In the genomic region with DNA sequence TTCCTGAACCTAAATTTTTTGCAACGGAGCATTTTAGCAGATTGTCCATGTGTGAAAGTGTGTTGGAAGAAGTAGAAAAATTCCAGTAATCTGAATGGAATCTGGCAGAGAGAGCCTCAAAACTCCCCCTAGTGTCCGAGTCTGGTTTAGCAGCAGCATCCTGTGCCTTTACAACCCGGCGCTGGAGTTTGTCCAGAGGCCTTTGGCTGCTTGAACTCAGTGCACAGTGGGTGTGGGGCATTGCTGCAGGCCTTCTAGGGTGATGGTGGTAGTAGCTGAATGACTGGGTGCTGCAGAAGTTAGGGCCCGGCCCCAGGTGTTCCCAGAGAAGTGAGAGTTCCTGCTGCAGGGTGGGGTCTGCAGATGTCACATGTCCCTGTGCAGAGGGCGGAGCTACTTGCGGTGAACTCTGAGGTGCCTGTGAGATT, we compare ENCODE assay signal across 8 mouse cellular contexts.
A peak's percentile ranks its signal among the peaks of the same experiment; 100 is the strongest.
DNase-seq lines count a peak whose midpoint lies in the region; ATAC-seq and TF ChIP-seq lines count a peak whose summit lies in the region.

No protein-coding gene starts in this region.

- peaks cover 14% of the 10 kb centered on the region for H3K27me3 ChIP-seq in forebrain, postnatal 0 days (ENCODE audit: insufficient read depth, low read length)
- peaks cover 14% of the 10 kb centered on the region for H3K27me3 ChIP-seq in forebrain, embryonic 16.5 days (replicated peaks; ENCODE audit: control insufficient read depth, insufficient read depth, low read length)
- H3K27me3 ChIP-seq in MEL (ENCODE audit: control insufficient read depth in 1 of 2, insufficient read depth in 2 of 2, low read length in 2 of 2), result no peaks in the 10 kb centered on the region

- peak; percentile 75 for DNase-seq in forebrain, postnatal 0 days
- peak; percentile 63 for DNase-seq in MEL (ENCODE audit: low read depth, low spot score)
- DNase-seq in cerebellum, adult 18-20 months, result peak; percentile 73 to 74
- peak; percentile 79 for DNase-seq in gastrocnemius, adult 2 months
- peak; percentile 84 for DNase-seq in kidney, postnatal 14 days
- DNase-seq in lung, adult 2 months, result peak; percentile 76
- peak; percentile 53 for DNase-seq in right cerebral cortex, postnatal 25 days

- H3K4me2 ChIP-seq in forebrain, postnatal 0 days (ENCODE audit: low read depth), result no peak overlapping the region
- H3K4me2 ChIP-seq in forebrain, embryonic 16.5 days (ENCODE audit: low read length), result no peak overlapping the region

- TF ChIP-seq RAD21 in MEL (IDR thresholded peaks at IDR 0.05; ENCODE audit: low read depth, low read length), result peak; percentile 6

- 27% methylated on average over 7 of the region's 7 CpGs for WGBS in forebrain, postnatal 0 days
- WGBS in forebrain, embryonic 16.5 days, result 24% methylated on average over 7 of the region's 7 CpGs
- WGBS in lung, adult 2 months, result 21% methylated on average over 7 of the region's 7 CpGs

- H3K36me3 ChIP-seq in forebrain, postnatal 0 days (ENCODE audit: insufficient read depth), result no peaks in the 10 kb centered on the region
- H3K36me3 ChIP-seq in forebrain, embryonic 16.5 days (ENCODE audit: control insufficient read depth, insufficient read depth), result no peaks in the 10 kb centered on the region
- H3K36me3 ChIP-seq in MEL (ENCODE audit: control insufficient read depth in 1 of 2, insufficient read depth in 2 of 2, low read length in 2 of 2), result no peaks in the 10 kb centered on the region

- intact Hi-C loops in gastrocnemius, adult 2 months (cut with DNase I), result loop anchor here (10.0 kb wide), 1 partner anchor 122 kb away; the partner anchor contains the start of gene Mapk8

- no peak overlapping the region for H3K9ac ChIP-seq in forebrain, postnatal 0 days
- H3K9ac ChIP-seq in forebrain, embryonic 16.5 days (replicated peaks; ENCODE audit: low read depth, low read length), result no peak overlapping the region
- H3K9ac ChIP-seq in MEL (ENCODE audit: control insufficient read depth, low read depth, low read length, poor library complexity, severe bottlenecking), result no peak overlapping the region

- H3K9me3 ChIP-seq in forebrain, postnatal 0 days (ENCODE audit: low read length), result no peaks in the 10 kb centered on the region
- no peaks in the 10 kb centered on the region for H3K9me3 ChIP-seq in forebrain, embryonic 16.5 days (ENCODE audit: control insufficient read depth, low read length)
- no peaks in the 10 kb centered on the region for H3K9me3 ChIP-seq in MEL (replicated peaks; ENCODE audit: insufficient read depth, low read length)

- no peaks in the 10 kb centered on the region for H3K4me1 ChIP-seq in forebrain, postnatal 0 days (ENCODE audit: insufficient read depth)
- peaks cover 18% of the 10 kb centered on the region for H3K4me1 ChIP-seq in forebrain, embryonic 16.5 days (replicated peaks; ENCODE audit: control insufficient read depth, insufficient read depth, low read length)
- 0 out of 4 replicates have a peak, but pooled peaks cover 0 to 4% of the 10 kb centered on the region in 2 experiments for H3K4me1 ChIP-seq in MEL (ENCODE audit: control insufficient read depth in 1 of 2, insufficient read depth in 2 of 2, low read length in 2 of 2)
- H3K4me1 ChIP-seq in lung, adult 2 months (ENCODE audit: control insufficient read depth, insufficient read depth, low read length), result peaks cover 9% of the 10 kb centered on the region; the same call in 1 of the 2 replicates

- H3K79me2 ChIP-seq in MEL (ENCODE audit: control insufficient read depth, insufficient read depth, low read length, poor library complexity), result no peaks in the 10 kb centered on the region

- H3K27ac ChIP-seq in forebrain, postnatal 0 days (ENCODE audit: low read depth, low read length), result no peak overlapping the region
- no peak overlapping the region for H3K27ac ChIP-seq in forebrain, embryonic 16.5 days (ENCODE audit: low read length)
- H3K27ac ChIP-seq in MEL (ENCODE audit: control insufficient read depth, low read depth, low read length), result no peak overlapping the region
- H3K27ac ChIP-seq in gastrocnemius, adult 2 months, result no peak overlapping the region

- no peak for TF ChIP-seq EP300 in MEL (IDR thresholded peaks at IDR 0.05; ENCODE audit: low read depth in 1 of 2, low read length in 2 of 2)

- H3K4me3 ChIP-seq in forebrain, postnatal 0 days (ENCODE audit: low read depth, low read length), result no peak overlapping the region
- H3K4me3 ChIP-seq in forebrain, embryonic 16.5 days (replicated peaks; ENCODE audit: low read length), result no peak overlapping the region
- no peak overlapping the region for H3K4me3 ChIP-seq in MEL (ENCODE audit: control insufficient read depth in 1 of 2, insufficient read depth in 1 of 2, low read depth in 2 of 2, low read length in 2 of 2)
- no peak overlapping the region for H3K4me3 ChIP-seq in gastrocnemius, adult 2 months
- no peak overlapping the region for H3K4me3 ChIP-seq in lung, adult 2 months (replicated peaks; ENCODE audit: extremely low read depth, low read depth, low read length)

- no peak for ATAC-seq in forebrain, postnatal 0 days
- no peak for ATAC-seq in forebrain, embryonic 16.5 days

- peak; percentile 74 for TF ChIP-seq CTCF in forebrain, postnatal 0 days (IDR thresholded peaks at IDR 0.05; ENCODE audit: low read depth)
- TF ChIP-seq CTCF in MEL (IDR thresholded peaks at IDR 0.05 in 2 of 3, conservative IDR thresholded peaks at IDR 0.05 in 1 of 3; ENCODE audit: control insufficient read depth in 1 of 3, insufficient read depth in 1 of 3, low read depth in 2 of 3, low read length in 3 of 3, poor library complexity in 1 of 3, severe bottlenecking in 1 of 3), result peak; percentile 63 to 79 (median 68)
- peak; percentile 85 for TF ChIP-seq CTCF in gastrocnemius, adult 2 months (IDR thresholded peaks at IDR 0.05)
- TF ChIP-seq CTCF in lung, adult 2 months (IDR thresholded peaks at IDR 0.05; ENCODE audit: insufficient read depth, low read length), result peak; percentile 69

- TF ChIP-seq POLR2A in MEL (IDR thresholded peaks at IDR 0.05; ENCODE audit: control insufficient read depth in 1 of 2, insufficient read depth in 1 of 2, low read depth in 1 of 2, low read length in 2 of 2, poor library complexity in 1 of 2), result no peak
- TF ChIP-seq POLR2A in lung, adult 2 months (IDR thresholded peaks at IDR 0.05; ENCODE audit: borderline replicate concordance, extremely low read depth, low read depth, low read length), result no peak

TF ChIP-seq in MEL, 35 proteins besides CTCF, POLR2A, EP300 and RAD21:
- TF ChIP-seq ZKSCAN1 (IDR thresholded peaks at IDR 0.05; ENCODE audit: low read depth, low read length) (no peak), MYC (IDR thresholded peaks at IDR 0.05; ENCODE audit: low read depth, low read length) (no peak), ZC3H11A (IDR thresholded peaks at IDR 0.05; ENCODE audit: low read depth, low read length) (no peak), ZMIZ1 (IDR thresholded peaks at IDR 0.05; ENCODE audit: low read depth, low read length) (no peak), NELFE (IDR thresholded peaks at IDR 0.05; ENCODE audit: low read depth, low read length) (no peak), POLR2AphosphoS5 (IDR thresholded peaks at IDR 0.05; ENCODE audit: borderline replicate concordance, low read depth, low read length) (no peak), HCFC1 (IDR thresholded peaks at IDR 0.05; ENCODE audit: low read depth, low read length) (no peak), TBP (IDR thresholded peaks at IDR 0.05; ENCODE audit: low read depth, low read length) (no peak), BHLHE40 (IDR thresholded peaks at IDR 0.05; ENCODE audit: borderline replicate concordance, low read depth, low read length) (no peak), SMC3 (IDR thresholded peaks at IDR 0.05; ENCODE audit: low read depth, low read length) (peak; percentile 33), TAL1 (IDR thresholded peaks at IDR 0.05; ENCODE audit: low read length) (no peak), USF1 (IDR thresholded peaks at IDR 0.05; ENCODE audit: low read depth, low read length) (peak; percentile 66)
